Mouse (Mus musculus): ENCODE measurements around the gene 2700049A03Rik.
A peak's percentile ranks its signal among the peaks of the same experiment; 100 is the strongest.

2700049A03Rik gene

DNA sequence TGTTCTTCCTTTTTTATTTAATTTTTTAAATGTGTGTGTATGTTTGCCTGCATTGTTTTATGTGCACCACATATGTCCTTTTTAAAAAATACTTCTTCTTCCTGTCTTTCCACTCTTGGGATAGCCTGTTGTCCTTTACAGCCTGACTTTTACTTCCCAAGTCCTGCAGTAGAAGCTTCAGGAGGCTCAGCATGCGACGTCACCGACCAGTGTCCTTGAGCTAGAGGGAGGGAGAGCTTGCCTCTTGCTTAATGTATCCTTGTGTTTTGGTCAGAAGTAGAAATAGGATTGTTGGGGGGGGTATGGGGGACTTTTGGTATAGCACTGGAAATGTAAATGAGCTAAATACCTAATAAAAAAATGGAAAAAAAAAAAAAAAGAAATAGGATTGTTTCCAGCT lies 47.1 kb downstream of the 2700049A03Rik start:
- DNase-seq (ENCODE audit: low read depth) = no peak

DNA sequence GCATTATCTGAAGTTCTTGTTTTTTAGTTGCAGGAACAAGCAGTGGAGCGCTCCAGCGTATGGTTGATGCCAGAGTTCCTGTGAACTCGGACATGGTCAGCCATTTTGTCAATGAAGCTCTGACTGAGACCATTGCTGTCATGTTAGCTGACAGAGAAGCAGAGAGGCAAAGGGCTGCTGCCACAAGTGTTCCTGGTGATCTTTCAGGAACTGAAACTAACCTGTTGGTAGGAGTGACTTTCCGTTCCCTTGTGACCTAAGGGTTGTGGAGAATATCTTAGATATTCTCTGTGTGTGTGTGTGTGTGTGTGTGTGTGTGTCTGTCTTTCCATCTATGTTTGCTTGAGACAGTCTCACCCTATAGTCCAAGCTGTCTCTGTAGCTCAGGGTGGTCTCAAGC lies 47.7 kb downstream of the 2700049A03Rik start:
- DNase-seq (ENCODE audit: low read depth) = no peak

DNA sequence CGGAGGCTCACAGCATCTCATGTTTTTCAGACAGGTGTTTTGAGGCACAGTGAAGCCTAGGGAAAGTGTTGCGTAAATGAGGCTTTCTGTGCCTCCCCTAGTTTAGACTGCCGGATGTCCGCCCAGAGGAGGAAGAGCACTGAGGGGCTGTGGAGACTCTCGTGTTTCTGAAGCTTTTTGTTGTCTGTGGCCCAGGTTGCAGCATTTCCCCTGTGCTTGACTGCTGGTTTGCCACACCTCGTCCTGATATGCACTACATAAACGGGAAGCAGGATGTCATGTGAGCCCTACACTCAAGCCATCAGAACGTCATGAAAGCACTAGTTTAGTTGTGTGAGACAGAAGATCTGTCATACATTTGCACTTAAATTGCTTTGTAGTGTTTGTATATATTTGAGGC lies 56.1 kb downstream of the 2700049A03Rik start:
- DNase-seq (ENCODE audit: low read depth) = no peak

DNA sequence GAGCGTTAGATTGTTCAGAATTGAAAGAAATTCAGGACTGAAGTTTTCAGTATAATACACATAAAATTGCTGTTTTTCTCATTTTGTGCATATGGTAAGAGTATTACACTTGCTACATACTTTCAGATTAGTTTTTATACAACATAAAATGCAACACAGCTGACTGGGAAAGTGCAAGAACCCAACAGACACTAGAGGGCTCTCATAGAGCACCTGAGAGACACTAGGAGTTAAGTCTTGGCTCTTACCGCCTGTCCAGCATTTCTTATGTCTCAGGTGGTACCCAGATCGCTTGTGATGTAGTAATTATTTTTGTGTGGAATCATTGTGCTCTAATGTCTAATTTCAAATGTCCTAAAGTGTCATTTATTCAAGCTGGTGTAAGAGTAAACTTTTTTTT lies 61.0 kb downstream of the 2700049A03Rik start:
- peak; percentile 76 for DNase-seq (ENCODE audit: low read depth)

DNA sequence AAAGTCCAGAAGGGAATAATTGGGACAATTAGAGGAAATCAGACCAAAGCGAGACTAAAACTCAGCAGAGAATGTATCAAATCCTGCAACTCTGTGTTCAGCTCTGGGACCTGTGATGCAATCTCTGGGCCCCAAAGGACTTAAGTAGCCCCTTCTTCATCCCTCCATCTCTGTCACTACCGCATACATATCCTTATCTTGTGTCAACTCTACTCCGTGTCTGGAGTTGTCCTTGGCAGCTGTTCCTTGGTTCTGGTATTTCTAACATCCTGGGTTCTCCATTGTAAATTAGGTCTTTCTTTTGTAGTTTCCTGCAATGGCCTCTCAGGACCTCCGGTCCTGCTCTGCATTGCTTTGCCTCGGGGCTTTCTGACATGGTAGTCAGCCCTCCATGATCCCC lies 65.1 kb downstream of the 2700049A03Rik start:
- DNase-seq (ENCODE audit: low read depth) = no peak

DNA sequence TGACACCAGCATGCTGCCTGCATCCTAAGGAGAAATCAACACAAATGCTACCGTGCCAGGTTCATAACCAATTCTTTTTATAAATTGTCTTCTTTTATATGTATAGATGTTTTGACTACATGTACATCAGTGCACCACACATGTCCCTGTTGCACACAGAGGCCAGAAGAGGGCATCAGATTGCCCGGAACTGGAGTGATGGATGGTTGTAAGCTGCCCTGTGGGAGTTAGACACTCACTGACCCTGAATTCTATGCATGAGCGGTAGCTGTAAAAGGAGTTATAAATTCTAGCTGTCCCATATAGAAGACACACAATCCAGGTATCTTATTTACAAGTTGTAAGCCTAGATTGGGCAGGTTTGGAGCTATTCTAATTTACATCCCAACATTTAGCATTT lies 67.7 kb downstream of the 2700049A03Rik start:
- DNase-seq (ENCODE audit: low read depth) = peak; percentile 12

DNA sequence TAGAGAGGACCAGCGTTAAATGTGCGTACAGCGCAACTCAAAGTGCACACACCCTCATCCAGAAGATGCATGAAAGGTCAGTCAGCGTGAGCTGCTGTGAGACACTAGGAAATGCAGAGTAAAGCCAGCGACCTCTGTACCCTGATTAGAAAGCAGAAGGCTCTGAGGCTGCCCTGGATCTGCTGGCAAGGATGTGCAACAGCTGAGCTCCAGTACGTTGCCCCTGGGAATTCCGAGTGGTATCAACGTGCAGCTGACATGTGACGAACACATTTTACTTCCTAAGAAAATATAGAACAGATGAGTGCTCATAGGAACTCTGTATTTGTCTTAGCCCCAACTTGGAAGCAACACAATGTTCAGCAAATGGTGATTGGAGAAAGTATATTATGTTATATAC lies 80.5 kb downstream of the 2700049A03Rik start:
- peak; percentile 17 for DNase-seq (ENCODE audit: low read depth)

DNA sequence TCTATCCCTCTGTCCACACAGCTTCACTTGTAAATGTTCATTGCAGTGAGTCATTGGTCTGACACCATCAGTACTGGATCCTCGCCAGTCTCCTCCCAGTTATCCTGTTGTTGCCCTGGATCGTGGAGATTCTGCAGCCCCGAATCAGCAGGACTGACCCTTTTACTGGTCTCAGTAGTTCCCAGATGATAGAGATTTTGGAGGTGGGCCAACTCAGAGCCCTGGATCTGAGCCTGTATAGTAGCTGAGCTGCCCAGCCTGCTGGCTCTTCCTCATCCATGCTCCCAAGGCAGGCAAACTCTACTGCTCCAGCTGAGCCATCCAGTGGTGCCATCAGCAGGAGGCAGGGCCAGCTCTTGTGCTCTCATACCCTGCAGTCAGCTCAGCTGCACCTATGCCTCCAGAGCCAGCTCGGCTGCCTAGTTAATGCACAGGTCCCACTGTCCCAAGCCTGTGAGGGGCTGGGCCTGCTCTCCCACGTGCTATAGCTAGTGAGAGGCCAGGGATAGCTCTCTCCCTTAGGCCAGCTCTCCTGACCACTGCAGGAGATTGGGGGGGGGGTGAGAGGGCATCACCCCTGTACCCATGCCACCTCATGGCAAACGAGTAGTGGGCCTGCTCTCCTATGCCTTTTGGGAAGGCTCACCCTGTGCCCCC lies 81.3 kb downstream of the 2700049A03Rik start:
- peak; percentile 95 for DNase-seq (ENCODE audit: low read depth)

DNA sequence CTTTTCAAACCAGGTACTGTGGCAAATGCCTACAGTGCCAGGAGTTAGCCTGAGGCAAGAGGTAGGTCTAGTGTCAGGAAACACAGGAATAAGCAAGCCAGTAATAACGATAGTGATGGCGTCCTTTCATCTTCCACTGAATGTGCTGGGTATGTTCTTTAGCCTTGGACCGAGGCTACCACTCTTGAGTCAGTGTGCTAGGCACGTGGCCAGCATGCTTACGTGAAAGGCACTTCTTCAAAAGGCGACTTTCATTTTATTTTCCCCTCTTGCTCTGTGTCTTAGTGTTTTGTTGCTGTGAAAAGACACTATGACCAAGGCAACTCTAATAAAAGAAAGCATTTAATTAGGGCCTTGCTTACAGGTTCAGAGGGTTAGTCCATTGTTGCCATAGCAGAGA lies 86.1 kb downstream of the 2700049A03Rik start:
- peak; percentile 7 for DNase-seq (ENCODE audit: low read depth)

DNA sequence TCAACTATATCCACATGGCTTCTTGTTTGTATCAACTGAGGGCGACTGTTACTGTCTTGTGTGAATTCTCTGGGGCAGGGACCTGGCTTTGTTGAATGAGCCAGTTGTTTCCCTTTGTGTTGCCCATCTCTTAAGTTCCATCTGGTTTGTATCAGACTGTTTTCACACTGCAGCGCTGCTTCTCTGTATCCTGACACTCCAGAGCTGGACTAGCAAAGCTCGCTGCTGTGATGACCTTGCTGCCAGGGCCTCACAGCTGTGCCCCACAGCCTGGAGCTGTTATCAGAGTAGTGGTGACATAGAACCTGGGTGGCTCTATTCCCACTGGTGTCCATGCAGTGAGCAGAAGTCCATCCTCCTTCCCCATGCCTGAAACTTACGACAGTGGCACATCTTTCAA lies 91.1 kb downstream of the 2700049A03Rik start:
- DNase-seq (ENCODE audit: low read depth) = no peak

DNA sequence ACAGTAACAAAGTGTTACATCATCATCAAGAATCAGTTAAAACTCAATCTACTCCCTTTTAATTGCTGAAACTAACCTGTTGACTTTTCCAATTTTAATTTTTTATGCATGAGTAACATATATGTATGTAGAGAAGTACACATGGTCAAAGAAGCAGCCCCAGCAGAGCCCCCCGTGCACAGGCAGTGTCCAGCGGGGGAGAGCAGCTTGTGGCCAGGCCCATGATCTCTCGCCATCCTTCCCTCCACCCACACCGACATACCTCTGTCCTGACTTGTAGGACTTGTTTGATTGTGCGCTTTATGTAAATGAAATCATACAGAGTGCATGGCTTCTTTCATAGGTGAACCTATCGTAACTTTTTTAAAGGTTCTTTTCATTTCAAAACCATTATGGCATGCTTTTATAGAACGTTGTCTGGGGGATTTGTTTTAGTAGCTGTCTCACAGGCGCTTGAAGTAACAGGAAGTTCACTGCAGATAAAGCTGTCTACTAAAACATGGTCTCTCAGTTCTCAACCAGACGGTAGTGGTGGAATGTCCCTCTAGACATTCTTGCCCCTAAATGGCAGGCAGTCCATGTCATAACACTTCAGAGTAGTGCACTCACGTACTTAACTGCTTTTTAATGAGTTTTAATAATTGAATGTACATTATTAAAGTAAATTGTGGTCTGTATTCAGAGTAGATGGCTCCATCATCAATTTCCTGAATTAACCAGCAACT lies 92.4 kb downstream of the 2700049A03Rik start:
- no peak for DNase-seq (ENCODE audit: low read depth)

DNA sequence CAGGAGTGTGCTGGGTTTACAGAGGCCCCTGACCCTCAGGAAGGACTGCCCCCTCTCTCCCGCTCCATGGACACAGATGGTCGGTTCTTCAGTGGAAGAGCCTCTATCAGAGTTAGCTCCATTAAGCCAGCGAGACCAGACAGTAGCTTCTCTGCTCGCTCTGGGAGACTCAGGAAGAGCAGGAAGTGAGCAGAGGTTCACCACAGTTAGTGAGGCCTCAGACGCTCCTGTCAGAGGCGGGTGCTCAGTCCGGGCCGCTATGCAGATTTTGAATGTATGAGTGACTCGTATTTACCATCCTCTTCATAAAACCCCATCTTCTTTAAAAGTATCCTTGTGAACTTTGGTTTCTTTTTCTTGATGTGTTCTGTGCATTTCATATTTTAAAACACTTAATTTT lies 94.9 kb downstream of the 2700049A03Rik start:
- no peak for DNase-seq (ENCODE audit: low read depth)

DNA sequence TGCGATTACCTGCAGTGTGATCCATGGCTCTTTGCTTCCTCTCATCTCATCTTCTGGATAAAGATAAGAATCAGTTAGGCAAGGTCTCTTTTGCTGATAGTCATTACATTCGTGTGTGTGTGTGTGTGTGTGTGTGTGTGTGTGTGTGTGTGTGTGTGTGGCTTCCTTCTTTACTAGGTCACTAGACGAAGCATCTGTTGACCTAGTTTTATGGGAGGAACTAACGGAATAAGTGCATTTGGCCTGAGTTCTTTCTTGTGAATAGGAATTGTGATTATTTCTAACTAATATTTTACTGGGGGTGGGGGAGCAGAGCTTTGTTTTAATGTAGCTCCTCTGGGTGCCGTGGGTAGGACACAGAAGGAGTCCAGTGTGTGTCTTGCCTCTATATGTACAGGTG lies 96.8 kb downstream of the 2700049A03Rik start:
- DNase-seq (ENCODE audit: low read depth) = no peak

DNA sequence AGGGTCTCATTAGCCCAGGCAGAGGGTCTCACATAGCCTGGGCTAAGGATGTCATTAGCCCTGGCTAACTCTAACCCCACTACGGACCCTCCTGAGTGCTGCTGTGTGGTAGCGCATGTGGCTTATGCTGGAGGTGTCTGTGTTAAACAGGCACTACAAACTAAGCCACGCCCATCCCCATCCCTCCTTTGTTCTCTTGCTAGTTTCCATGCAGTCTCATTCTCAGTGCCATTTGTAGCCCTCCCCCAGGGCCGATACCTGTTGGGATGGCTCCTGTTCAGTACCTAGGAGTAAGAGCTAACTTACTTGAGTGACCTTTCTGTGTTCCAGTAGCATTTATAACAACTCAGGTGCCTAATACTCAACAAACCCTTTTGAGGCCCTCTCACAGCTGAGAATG lies 100.4 kb downstream of the 2700049A03Rik start:
- DNase-seq (ENCODE audit: low read depth) = no peak

DNA sequence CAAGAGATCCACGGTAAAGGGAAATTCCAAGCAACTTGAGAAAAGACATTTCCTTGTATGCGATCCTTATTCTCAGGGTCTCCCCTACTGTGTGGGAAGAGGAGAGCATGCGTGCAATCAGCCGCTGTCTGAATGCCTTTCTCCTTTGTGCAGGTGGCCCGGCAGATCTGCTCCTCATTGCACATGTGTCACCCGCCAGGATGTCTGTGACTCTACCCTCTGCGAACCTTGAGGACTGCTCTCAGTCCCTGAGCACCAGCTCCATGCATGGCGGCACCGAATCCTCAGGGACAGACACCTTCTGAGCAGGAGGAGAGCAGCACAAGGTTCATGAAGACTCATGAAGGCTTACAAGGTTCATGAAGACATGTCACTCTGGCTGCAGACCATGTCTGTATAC lies 106.1 kb downstream of the 2700049A03Rik start:
- DNase-seq (ENCODE audit: low read depth) = no peak

DNA sequence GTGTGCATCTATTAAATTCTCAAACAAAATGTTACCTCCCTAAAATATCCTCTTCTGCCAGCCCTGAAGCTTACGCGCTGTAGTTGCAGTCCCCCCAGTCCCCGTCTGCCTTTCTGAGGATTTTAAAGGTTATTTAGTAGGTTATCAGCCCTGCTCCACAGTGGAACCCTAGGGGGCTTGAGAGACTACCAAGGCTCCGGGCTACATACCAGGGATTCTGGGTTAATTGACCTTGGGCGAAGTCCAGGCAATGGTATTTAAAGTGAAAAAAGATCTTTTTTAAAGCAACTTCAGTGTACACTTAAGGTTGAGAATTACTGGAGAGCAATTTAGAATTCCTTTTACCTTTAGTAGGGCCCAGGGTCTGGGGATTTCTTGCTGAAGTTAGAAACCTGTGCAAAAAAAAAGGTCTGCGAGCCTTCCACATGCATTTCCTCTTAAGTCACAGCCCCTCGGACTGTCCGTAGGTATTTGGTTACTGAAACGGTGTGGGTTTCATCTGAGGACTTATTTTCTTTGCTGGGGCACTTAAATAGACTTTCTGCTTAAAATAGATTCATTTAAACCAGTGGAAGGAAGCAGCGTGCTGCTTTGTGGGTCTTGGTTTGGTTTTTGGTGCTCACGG lies 108.2 kb downstream of the 2700049A03Rik start:
- DNase-seq (ENCODE audit: low read depth) = peak; percentile 21

DNA sequence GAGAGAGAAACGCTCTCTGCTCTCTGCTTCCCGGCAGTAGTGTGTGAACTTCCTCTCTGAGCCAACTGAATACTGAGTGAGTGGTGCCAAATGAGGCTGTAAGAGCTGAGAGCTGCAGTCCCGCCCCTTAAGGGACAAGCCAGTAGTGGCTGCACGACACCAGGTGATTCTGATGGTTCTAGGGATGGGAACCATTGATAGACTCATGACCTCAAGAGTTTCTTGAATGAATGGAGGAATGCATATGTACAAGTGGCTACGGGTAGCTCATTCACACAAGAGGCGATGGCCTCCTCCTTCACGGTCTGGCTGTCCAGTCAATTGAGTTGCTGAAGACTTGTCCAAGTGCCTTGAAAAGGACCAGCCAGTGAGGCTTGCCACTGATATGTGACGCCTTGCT lies 110.5 kb downstream of the 2700049A03Rik start:
- DNase-seq (ENCODE audit: low read depth) = no peak

DNA sequence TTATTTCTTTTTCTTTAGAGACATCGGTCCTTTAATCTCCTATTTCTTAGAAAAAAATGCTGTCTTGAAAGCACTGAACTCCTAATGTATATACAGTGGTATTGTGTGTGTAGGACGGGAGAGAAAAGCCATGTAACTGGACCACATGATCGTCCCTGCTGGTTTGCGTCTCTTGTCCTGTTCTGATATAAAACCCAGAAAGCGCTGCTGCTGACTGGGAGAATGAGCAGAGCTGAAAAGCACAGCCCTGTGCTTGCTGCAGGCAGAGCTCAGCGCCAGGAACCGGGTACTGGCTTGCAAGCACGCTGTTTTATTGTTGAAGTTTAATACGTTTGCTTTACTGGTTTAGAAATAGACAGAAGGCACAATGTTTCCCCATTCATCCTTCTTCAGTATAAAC lies 112.7 kb downstream of the 2700049A03Rik start:
- no peak for DNase-seq (ENCODE audit: low read depth)

DNA sequence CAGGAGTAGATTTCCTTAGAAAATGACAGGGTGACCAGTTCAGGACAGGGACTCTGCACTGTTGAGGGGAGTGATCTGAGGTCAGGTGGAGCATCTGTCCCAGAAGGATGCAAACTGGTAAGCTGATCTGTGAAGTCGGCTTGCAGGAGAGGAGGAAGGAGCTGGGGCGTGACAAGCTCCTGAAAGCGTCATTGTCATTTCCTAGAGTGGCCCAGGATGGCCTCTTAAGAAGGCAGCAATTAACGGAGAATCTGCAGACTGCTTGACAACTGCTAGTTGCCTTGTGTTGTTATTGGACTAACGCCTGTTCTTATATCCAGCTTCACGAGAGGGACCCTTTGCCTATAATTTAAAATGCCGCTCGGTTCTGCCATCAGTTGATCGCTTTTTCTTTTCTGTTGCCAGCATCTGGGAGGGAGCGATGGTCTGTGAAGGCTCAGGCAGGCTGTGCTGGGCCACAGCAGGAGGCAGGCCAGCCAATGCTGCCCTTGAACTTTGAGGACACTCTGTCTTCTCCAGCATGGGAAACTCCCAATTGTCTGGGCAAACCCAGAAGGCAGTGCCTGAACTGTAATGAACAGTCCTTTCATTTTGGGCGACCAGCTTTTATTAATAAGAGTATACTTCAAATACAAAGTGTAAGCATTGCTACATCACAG lies 116.0 kb downstream of the 2700049A03Rik start:
- DNase-seq (ENCODE audit: low read depth) = no peak

DNA sequence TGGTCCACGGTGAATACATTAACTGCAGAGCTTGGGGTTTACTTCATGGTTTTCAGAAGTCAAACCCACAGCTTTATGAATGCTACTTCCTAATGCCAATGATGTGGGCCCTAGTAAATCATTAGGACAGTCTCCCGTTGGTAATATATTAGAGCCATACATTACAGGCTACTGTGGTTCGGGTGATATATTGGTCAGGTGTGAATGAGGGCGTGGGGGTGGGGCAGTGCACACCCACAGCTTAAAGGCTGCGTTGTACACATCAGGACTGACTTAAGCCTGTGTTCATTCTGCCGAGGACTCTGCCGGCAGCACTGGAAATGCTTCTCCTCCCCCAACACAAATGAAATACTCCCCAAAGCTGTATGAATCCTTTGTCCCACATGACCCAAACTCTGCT lies 118.1 kb downstream of the 2700049A03Rik start:
- DNase-seq (ENCODE audit: low read depth) = no peak

DNA sequence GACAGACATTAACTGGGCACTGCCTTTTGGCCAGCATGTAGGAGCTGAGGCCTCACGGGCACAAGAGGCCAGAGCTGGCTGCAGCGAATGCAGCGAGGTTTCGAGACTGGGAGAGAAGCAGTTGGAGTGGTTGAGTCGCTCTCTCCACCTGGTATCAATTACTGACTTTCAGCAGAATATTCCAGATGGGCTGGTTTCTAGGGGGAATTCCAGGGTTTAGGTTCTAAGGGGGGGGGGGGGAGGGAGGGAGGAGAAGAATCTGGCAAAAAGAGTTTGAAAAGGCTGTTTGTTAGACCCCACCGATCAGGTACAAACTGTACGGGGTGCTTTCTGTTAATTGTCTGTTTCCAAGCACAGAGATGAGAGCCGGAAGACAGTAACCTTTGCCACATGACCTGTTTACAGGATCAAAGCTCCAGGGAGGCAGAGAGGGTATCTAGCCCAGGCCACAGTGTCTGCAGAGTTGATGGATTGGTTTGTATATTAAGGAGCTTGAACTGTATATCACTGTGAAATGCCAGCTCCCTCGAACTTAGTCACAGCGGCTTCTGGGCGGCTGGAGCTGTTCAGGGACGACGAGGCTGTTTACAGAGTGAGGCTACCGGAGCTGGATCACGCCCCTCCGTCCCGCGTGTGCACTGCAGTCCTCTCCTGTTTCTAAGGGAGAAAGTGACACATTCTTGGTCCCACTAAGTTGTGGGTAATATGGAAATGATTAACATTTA lies 121.7 kb downstream of the 2700049A03Rik start:
- DNase-seq (ENCODE audit: low read depth) = peak; percentile 86

DNA sequence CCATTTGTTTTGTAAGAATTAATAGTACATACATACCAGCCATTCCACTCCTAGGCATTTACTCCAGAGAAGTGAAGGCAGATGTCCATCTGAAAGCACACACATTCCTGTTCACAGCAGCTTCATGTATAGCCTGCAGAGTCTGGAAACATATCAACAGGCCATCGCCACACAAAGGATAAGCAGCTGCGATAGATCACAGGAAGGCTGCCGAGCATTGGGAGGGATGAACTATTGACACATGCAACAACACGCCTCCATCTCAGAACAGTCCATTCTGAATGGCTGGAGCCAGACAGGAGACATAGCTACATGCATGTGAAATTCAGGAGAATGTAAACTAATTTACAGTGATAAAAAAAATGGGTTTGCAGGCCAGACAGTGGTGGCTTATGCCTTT lies 127.6 kb downstream of the 2700049A03Rik start:
- DNase-seq (ENCODE audit: low read depth) = no peak

Data from NIH3T3 (cell line).